In genomic region chr16:28446334-28447113, GRCm38 (mm10) we compare ENCODE assay signal across 8 mouse cellular contexts.
DNase-seq lines count a peak whose midpoint lies in the region; ATAC-seq and TF ChIP-seq lines count a peak whose summit lies in the region.

No protein-coding gene starts in this region.

- peak; percentile 10; the same call in 1 of the 2 replicates for ATAC-seq in common myeloid progenitor, adult 5-6 weeks (replicated peaks; ENCODE audit: low read depth, poor library complexity, severe bottlenecking)
- ATAC-seq in liver, postnatal 0 days: no peak

- no peak for DNase-seq in lung, adult 2 months
- DNase-seq in lung, postnatal 36 days: no peak
- peak; percentile 8 for DNase-seq in gastrocnemius, postnatal 25 days
- DNase-seq in kidney, postnatal 4 days: peak; percentile 48 to 65
- no peak for DNase-seq in liver, postnatal 0 days
- peak; percentile 67 for DNase-seq in right cerebral cortex, adult 18-20 months
- DNase-seq in natural killer cell, adult 2 months (ENCODE audit: low spot score in 2 of 2): no peak

- TF ChIP-seq EP300 in liver, postnatal 0 days (IDR thresholded peaks at IDR 0.05; ENCODE audit: low read depth): no peak

- H3K9ac ChIP-seq in liver, postnatal 0 days (replicated peaks): no peak overlapping the region

- no peaks in the 10 kb centered on the region for H3K4me1 ChIP-seq in lung, adult 2 months (ENCODE audit: control insufficient read depth, insufficient read depth, low read length)
- H3K4me1 ChIP-seq in liver, postnatal 0 days (ENCODE audit: insufficient read depth): no peaks in the 10 kb centered on the region; the same call in 1 of the 2 replicates

- WGBS in lung, adult 2 months: 1% methylated on average over 81 of the region's 82 CpGs
- under 1% methylated on average over 57 of the region's 82 CpGs for WGBS in liver, postnatal 0 days (ENCODE audit: insufficient replicate concordance)

- no peak overlapping the region for H3K27ac ChIP-seq in liver, postnatal 0 days (ENCODE audit: low read depth)

- H3K4me2 ChIP-seq in liver, postnatal 0 days (ENCODE audit: low read depth, low read length): peak overlapping the region; percentile 71

- H3K36me3 ChIP-seq in liver, postnatal 0 days (replicated peaks; ENCODE audit: insufficient read depth, low read length): no peaks in the 10 kb centered on the region

- H3K9me3 ChIP-seq in liver, postnatal 0 days (ENCODE audit: low read length): no peaks in the 10 kb centered on the region

- H3K27me3 ChIP-seq in liver, postnatal 0 days (ENCODE audit: insufficient read depth, low read length): peaks cover 42% of the 10 kb centered on the region

- no peak for TF ChIP-seq CTCF in lung, adult 2 months (IDR thresholded peaks at IDR 0.05; ENCODE audit: insufficient read depth, low read length)
- no peak for TF ChIP-seq CTCF in liver, postnatal 0 days (IDR thresholded peaks at IDR 0.05; ENCODE audit: low read depth)

- no peak for TF ChIP-seq POLR2A in lung, adult 2 months (IDR thresholded peaks at IDR 0.05; ENCODE audit: borderline replicate concordance, extremely low read depth, low read depth, low read length)

- H3K4me3 ChIP-seq in lung, adult 2 months (replicated peaks; ENCODE audit: extremely low read depth, low read depth, low read length): peak overlapping the region; percentile 19
- H3K4me3 ChIP-seq in liver, postnatal 0 days (ENCODE audit: low read depth, low read length): peak overlapping the region; percentile 45

Comparison
In these comparisons a context has a peak if more than half of its experiments do, and no peak if none do; other contexts are left out.
1. DNase-seq: peak in gastrocnemius, postnatal 25 days (single experiment), kidney, postnatal 4 days (2 of 2) and right cerebral cortex, adult 18-20 months (single experiment); none in lung, adult 2 months (single experiment), lung, postnatal 36 days (single experiment), liver, postnatal 0 days (single experiment) and natural killer cell, adult 2 months (0 of 2).